Mouse (Mus musculus) adrenal gland, postnatal 10 days (tissue): ENCODE measurements at regions not wholly inside any gene's neighbourhood (a gene's known extent, or its start where the extent isn't known, plus 50 kb on each side); places are given as distances from the start of the nearest gene placed in this dataset.
A peak's percentile ranks its signal among the peaks of the same experiment; 100 is the strongest.
"Not testable (repeated sequence)": the region's sequence is repeated elsewhere in the genome, so short reads cannot be mapped to it uniquely, and the experiment has no call there.

ENCODE experiments used
- DNase-seq: peaks from one replicate; pipeline ENCODE4 v3.0.0; 2021; ENCODE audit warnings: mixed read lengths

GRCm38 (mm10) chr4:153616938-153617337 is 134.3 kb upstream of the Ajap1 start:
- DNase-seq, result no peak

DNA sequence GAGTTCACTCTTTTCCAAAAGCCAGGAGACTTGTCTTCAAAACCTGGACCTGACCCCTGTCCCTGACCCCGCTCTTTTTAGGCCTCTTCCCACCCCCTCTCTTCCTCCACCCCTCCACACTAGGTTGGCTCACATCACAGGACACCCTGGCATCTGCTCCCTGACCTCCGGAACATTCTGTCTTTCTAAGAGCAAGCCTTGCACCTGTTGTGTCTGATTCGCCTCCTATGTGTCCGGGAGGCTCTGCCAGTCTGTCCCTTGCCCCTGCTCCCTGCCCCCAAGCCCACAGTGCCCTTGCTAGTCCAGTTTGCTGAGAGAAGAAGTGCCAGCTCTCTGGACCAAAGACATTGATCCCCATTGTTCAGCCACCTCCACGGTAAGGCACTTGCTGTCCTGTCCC is 138.3 kb upstream of the Ajap1 start:
- no peak for DNase-seq

- DNase-seq, result no peak
Measured at GRCm38 (mm10) chr4:153631161-153631560, 148.6 kb upstream of the Ajap1 start.

DNA sequence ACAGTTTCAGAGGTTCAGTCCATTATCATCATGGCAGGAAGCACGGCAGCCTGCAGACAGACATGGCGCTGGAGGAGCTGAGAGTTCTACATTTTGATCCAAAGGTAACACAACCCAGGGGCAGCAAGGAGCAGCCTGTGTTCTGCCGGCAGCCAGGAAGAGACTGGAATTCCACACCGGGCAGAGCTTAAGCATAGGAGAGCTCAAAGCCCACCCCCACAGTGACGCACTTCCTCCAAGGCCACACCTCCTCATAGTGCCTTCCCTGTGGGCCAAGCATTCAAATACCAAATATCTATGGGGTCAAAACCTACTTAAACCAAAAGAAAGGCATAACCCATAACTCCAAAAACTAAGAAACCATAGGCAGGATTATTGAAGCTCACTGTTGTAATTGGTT is 149.4 kb upstream of the Ajap1 start:
- no peak for DNase-seq

- DNase-seq, result no peak
Measured at GRCm38 (mm10) chr4:153632551-153632950, 149.9 kb upstream of the Ajap1 start.

DNA sequence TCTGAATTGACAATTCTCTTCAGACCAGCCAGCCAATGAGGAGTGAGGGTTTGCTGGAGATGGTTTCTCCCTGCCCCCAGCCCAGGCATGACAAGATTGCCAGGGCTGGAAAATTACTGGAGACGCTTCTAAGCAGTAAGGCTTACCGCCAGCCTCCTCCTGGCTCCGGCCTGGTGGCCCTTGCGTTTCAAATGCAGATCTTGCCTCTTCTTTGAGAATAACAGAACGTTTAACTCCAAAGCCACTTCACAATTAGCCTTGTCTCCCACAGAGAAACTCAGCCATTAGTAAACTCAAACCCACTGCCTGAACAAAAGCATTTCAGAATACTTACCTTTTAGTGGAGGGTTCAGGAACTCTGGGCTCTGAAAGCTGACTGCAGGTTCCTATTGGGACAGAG is 150.6 kb upstream of the Ajap1 start:
- no peak for DNase-seq

DNA sequence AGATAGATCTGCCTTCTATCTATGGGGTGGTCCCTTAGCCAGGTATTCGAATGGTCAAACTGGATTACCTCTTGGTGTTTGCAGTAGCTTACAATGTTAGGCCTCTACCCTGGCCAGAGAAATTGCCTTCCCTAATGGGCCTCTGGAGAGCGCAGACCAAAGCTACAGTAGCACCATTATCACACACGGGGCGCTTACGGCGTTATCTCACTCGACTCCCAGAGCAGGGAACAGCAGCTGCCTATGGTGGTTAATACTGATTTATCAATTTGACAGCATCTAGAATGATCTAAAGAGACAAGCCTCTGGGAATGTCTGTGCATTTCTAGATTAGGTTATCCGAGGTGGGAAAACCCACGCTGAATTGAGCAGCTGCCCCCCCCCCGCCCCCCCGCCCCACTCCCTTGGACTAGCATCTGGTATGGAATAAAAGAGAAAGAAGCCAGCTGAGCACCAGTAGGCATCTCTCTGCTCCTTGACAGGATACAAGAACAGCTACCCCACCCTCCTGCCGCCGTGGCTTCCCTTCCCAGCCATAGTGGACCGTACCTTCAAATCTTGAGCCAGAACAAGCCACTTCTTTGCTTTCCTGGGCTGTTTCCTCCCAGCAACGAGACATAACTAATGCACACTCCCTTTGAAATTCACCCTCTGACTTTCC is 151.7 kb upstream of the Ajap1 start:
- no peak for DNase-seq

- peak; percentile 52 for DNase-seq
Measured at GRCm38 (mm10) chr4:153637989-153638388, 155.4 kb upstream of the Ajap1 start.

- DNase-seq, result no peak
Measured at GRCm38 (mm10) chr4:153651849-153652248, 169.2 kb upstream of the Ajap1 start.

DNA sequence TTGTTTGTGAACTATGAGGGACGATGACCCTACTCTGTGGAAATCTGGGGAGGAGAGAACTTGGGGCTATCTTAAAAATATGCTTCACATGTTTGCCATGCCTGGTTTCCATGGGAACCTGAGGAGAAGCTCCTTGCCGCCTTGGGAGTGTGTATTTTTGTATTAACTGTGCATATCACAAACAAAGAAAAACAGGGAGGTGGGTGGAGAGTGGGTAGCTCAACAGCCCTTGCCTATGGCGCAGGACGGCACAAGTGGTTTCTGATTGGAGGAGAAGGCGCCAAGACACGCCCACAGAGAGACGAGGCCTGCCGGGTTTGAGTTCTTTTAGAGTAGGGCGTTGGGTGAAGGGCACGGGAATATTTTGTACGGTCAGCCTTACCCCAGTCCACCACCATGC is 170.2 kb upstream of the Ajap1 start:
- no peak for DNase-seq

- no peak for DNase-seq
Measured at GRCm38 (mm10) chr4:153662731-153663130, 180.1 kb upstream of the Ajap1 start.

GRCm38 (mm10) chr4:153666626-153667236 is 184.1 kb upstream of the Ajap1 start:
- DNase-seq, result not testable (repeated sequence)

- no peak for DNase-seq
Measured at GRCm38 (mm10) chr4:153669070-153669469, 186.5 kb upstream of the Ajap1 start.

GRCm38 (mm10) chr4:153670216-153670615 is 187.6 kb upstream of the Ajap1 start:
- DNase-seq, result no peak

GRCm38 (mm10) chr4:153675431-153675830 is 192.8 kb upstream of the Ajap1 start:
- no peak for DNase-seq

DNA sequence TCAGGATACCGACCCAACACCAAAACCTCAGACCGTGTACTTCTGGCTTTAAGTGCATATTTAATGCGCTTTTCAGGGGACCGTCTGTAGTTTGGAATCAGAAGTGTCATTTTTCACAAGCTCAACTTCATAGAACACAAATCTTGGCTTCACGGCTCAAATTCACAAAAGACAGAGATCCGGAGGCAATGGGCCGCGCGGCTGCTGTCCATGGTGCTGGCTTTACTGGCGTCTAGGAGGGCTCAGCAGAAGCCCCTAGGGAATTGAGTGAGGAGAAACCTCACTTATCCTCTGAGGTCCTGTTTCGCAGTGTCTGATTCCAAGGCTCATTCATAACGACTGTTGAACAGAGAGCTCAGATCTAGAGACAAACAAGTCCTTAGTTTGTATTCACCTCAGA is 196.5 kb upstream of the Ajap1 start:
- peak; percentile 73 for DNase-seq

- DNase-seq, result no peak
Measured at GRCm38 (mm10) chr4:153688441-153688840, 205.8 kb upstream of the Ajap1 start.

GRCm38 (mm10) chr4:153693881-153694280 is 211.3 kb upstream of the Ajap1 start:
- DNase-seq, result no peak

DNA sequence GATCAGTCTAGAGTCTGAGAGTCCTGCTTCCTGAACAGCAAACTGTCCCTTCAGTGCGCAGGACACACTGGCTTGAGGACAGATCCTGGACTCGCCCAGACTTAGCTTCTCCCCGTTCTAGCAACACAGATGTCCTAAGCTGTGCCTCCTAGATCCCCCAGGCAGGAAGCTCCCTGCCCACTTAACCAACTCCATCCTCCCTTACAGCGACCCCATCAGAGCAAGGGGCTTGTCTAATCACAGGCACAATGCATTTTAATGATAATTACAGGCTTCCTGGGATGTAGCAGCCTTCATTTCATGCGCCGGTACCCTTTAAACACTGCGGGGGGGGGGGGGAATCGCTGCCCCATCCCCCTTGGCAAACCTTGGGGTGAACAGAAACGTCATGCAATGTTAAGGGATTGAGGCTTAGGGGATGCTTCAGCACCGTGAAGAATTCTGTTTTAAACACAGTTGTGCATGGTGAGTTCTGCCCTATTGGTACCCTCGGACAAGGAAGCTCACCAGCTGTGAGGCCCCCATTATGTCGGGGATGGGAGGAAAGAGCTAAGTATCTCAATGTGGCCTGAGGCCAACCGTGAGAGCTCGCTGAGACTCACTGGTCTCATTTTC is 213.9 kb upstream of the Ajap1 start:
- no peak for DNase-seq

GRCm38 (mm10) chr4:153707218-153707617 is 224.6 kb upstream of the Ajap1 start:
- DNase-seq, result no peak

GRCm38 (mm10) chr4:153714995-153715645 is 232.5 kb upstream of the Ajap1 start:
- DNase-seq, result no peak

- DNase-seq, result no peak
Measured at GRCm38 (mm10) chr4:153717273-153717672, 234.7 kb upstream of the Ajap1 start.

DNA sequence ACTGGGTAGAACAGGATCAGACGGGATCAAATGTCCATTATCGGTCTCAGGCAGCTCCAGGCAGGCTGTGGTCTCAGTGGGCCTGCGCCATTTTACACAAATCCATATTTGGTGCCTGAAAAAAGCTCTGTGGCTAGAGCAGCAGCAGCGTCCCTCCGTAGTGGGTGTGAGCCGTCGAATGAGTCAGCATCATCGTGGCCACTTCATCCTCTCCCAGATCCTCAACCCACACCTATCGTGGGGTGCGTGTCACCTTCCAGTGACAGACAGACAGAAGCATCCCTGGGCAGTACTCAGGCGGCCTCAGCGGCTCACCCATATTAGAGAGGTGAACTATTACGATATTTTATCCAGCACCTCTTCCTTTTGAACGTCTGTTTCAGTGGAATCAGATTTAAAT is 233.0 kb upstream of the A430005L14Rik start:
- no peak for DNase-seq
